Mouse (Mus musculus) ES-Bruce4 (cell line): ENCODE results near the gene Il27. TPM values are rescaled to one million over a fixed set of nuclear protein-coding genes. Genes with fewer than 3 reads are reported as not detected.
A peak's percentile ranks its signal among the peaks of the same experiment; 100 is the strongest.

Experiments used
- H3K27ac ChIP-seq: 2 replicates; pipeline ENCODE4 v1.5.1; 2012; ENCODE audit warnings: low read length, inconsistent platforms; ENCODE audit not compliant: insufficient read depth
- H3K27me3 ChIP-seq: 2 replicates; pipeline ENCODE4 v1.6.1; 2012; ENCODE audit warnings: mild to moderate bottlenecking, low read length, inconsistent platforms; ENCODE audit not compliant: control insufficient read depth, poor library complexity, insufficient read depth, severe bottlenecking
- H3K36me3 ChIP-seq: 2 replicates; pipeline ENCODE4 v1.6.1; 2012; ENCODE audit warnings: inconsistent platforms, mild to moderate bottlenecking, low read length, moderate library complexity; ENCODE audit not compliant: control insufficient read depth, poor library complexity, insufficient read depth, severe bottlenecking
- H3K4me1 ChIP-seq: one replicate; pipeline ENCODE4 v1.8.1; 2011; ENCODE audit warnings: low read length; ENCODE audit not compliant: control insufficient read depth, insufficient read depth
- H3K4me3 ChIP-seq: 2 replicates; pipeline ENCODE4 v1.5.1; 2011; ENCODE audit warnings: low read depth, mild to moderate bottlenecking, low read length
- H3K9ac ChIP-seq: 2 replicates; pipeline ENCODE4 v1.6.1; 2012; ENCODE audit warnings: low read depth, mild to moderate bottlenecking, inconsistent platforms; ENCODE audit not compliant: poor library complexity, severe bottlenecking
- H3K9me3 ChIP-seq: replicated peaks from 2 replicates; pipeline ENCODE4 v1.6.1; 2012; ENCODE audit warnings: mild to moderate bottlenecking, low read length, inconsistent platforms; ENCODE audit not compliant: control insufficient read depth, poor library complexity, insufficient read depth, severe bottlenecking
- CTCF ChIP-seq: IDR thresholded peaks from one replicate; pipeline ENCODE4 v1.8.1; 2011; ENCODE audit warnings: low read depth, low read length
- EP300 ChIP-seq: IDR thresholded peaks from 2 replicates; pipeline ENCODE4 v1.6.1; 2011; ENCODE audit warnings: low read depth, low read length; ENCODE audit not compliant: insufficient read depth
- POLR2A ChIP-seq: IDR thresholded peaks from one replicate; pipeline ENCODE4 v1.8.1; 2011; ENCODE audit warnings: low read length; ENCODE audit not compliant: insufficient read depth
- polyA plus RNA-seq: library from polyadenylated mRNA; stranded (reverse); fragments of >200 nt; gene quantifications from 2 replicates; pipeline ENCODE4 v1.2.4, GENCODE M21; 2011; ENCODE audit warnings: low read depth; ENCODE audit not compliant: missing spikeins, insufficient read depth, insufficient read length

Gene Il27
- polyA plus RNA-seq, 1 experiment: not detected

DNA sequence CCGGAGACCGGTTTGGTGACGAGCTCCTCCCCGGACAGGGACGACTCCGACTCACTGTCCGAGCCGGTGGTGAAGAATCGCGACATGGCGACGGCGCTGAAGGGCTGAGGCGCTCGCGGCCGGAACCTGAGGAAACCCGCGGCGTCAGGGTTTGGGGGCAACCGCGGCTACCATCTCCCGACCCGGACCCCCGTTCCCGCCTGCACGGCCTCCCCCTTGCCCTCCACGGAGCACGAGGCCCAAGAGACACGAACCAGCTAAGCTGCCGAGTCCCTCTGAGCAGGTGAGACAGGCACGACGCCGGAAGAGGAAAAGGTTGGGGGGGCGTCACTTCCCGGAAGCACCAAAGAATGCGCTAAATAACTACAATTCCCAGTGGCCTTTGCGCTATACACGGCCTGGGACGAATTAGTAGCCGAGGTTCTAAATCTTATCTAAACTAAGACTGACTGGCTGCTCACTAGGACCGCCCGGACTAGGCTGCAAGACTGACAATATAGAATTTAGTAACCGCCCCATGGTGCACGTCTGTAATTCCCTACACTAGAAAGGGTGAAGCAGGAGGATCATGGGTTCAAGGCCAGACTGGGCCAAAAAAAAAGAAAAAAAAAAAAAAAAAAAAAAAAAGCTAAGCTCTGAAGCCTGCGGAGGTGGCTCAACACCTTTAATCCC, 28.5 kb downstream of the Il27 start, which contains the start of gene Eif3c:
Gene Eif3c, minus strand, starts transcription at position 318 of the 672 bp plus-strand sequence.
- H3K27me3 ChIP-seq: no peaks in the 10 kb centered on the region
- peak within 1 kb of the TSS; percentile 96 for H3K4me3 ChIP-seq
- peaks cover 34% of the 10 kb centered on the region for H3K36me3 ChIP-seq
- H3K27ac ChIP-seq: no peak within 1 kb of the TSS
- TF ChIP-seq EP300 (no peak), POLR2A (peak; percentile 80)
- peak within 1 kb of the TSS; percentile 86 for H3K9ac ChIP-seq
- no peaks in the 10 kb centered on the region for H3K4me1 ChIP-seq
- no peaks in the 10 kb centered on the region for H3K9me3 ChIP-seq

GRCm38 (mm10) chr7:126565693-126566092, 29.0 kb downstream of the Il27 start:
- Histone ChIP-seq H3K4me1 (no peaks in the 10 kb centered on the region), H3K27ac (no peak overlapping the region), H3K36me3 (peaks cover 40% of the 10 kb centered on the region), H3K9me3 (no peaks in the 10 kb centered on the region), H3K27me3 (no peaks in the 10 kb centered on the region), H3K9ac (peak overlapping the region; percentile 86), H3K4me3 (peak overlapping the region; percentile 96)
- TF ChIP-seq POLR2A (no peak), EP300 (no peak), CTCF (no peak)

- H3K4me1 ChIP-seq: no peaks in the 10 kb centered on the region
- no peak overlapping the region for H3K4me3 ChIP-seq
- H3K9ac ChIP-seq: no peak overlapping the region
- H3K36me3 ChIP-seq: peaks cover 84% of the 10 kb centered on the region
- no peaks in the 10 kb centered on the region for H3K27me3 ChIP-seq
- no peaks in the 10 kb centered on the region for H3K9me3 ChIP-seq
- H3K27ac ChIP-seq: no peak overlapping the region
- TF ChIP-seq EP300 (no peak), CTCF (no peak), POLR2A (no peak)
These were observed 38.1 kb downstream of the Il27 start for GRCm38 (mm10) chr7:126556635-126557034.

DNA sequence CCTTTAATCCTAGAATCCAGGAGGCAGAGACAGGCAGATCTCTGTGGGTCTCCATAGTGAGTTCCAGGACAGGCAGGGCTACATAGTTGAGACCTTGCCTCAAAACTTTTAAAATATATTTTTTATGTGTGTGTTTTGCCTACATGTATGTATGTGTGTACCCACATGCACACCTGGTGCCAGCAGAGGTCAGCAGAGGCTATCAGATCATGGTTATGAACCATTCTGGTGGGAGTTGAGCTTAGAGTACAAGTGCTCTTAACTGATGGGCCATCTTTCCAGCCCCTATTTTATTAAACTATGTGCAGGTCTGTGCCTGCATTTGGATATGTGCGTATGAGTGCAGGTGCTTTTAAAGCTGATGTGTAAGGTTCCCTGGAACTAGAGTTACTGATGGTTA, 39.9 kb downstream of the Il27 start:
- Histone ChIP-seq H3K9me3 (no peaks in the 10 kb centered on the region), H3K4me1 (no peaks in the 10 kb centered on the region), H3K27me3 (no peaks in the 10 kb centered on the region), H3K36me3 (peaks cover 86% of the 10 kb centered on the region), H3K9ac (no peak overlapping the region), H3K4me3 (no peak overlapping the region), H3K27ac (no peak overlapping the region)
- no peak for TF ChIP-seq CTCF
- TF ChIP-seq EP300: no peak
- TF ChIP-seq POLR2A: no peak

- TF ChIP-seq EP300 (no peak), CTCF (no peak), POLR2A (no peak)
These were observed 49.1 kb downstream of the Il27 start for GRCm38 (mm10) chr7:126545631-126546030.

DNA sequence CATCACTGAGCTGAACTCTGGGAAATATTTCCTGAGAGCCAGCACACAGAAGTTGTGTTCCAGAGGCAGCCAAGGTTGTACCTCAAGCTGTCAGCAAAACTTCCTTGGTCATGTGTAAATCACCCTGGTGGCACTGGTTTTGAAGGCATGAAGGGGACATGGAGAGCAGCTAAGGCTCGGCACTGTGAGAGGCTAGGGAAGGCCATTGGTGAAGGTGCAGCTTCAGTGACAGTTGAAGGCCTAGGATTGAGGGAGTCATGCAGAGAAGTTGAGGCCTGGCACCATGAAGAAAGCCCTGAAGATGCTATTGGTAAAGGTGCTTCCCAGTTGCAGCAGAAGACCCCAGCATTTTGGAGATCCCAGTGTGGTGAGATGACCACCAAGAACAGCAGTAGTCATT, 53.1 kb downstream of the Il27 start:
- Histone ChIP-seq H3K27ac (no peak overlapping the region), H3K9me3 (no peaks in the 10 kb centered on the region), H3K4me3 (no peak overlapping the region), H3K4me1 (no peaks in the 10 kb centered on the region), H3K36me3 (peaks cover 13% of the 10 kb centered on the region), H3K9ac (no peak overlapping the region), H3K27me3 (no peaks in the 10 kb centered on the region)
- TF ChIP-seq CTCF (no peak), POLR2A (no peak), EP300 (no peak)

More at GRCm38 (mm10) chr7:126545631-126546030, 49.1 kb downstream of the Il27 start:
- H3K27me3 ChIP-seq: no peaks in the 10 kb centered on the region
- no peak overlapping the region for H3K9ac ChIP-seq
- H3K27ac ChIP-seq: no peak overlapping the region
- peaks cover 49% of the 10 kb centered on the region for H3K36me3 ChIP-seq
- no peak overlapping the region for H3K4me3 ChIP-seq
- no peaks in the 10 kb centered on the region for H3K4me1 ChIP-seq
- H3K9me3 ChIP-seq: no peaks in the 10 kb centered on the region

Other genes with a start within 250 kb of the Il27 start
- gene Lat, start 225.4 kb downstream of the Il27 start, polyA plus RNA-seq: 3.0 and 4.2 TPM in 2 replicates
- 52.3 and 62.0 TPM in 2 replicates for gene Spns1, start 217.5 kb downstream of the Il27 start, polyA plus RNA-seq
- 76.8 and 78.6 TPM in 2 replicates for gene Nfatc2ip, start 198.2 kb downstream of the Il27 start, polyA plus RNA-seq
- gene Cd19, start 180.1 kb downstream of the Il27 start, polyA plus RNA-seq: not detected in 2 replicates
- 18.5 and 19.7 TPM in 2 replicates for gene Rabep2, start 166.2 kb downstream of the Il27 start, polyA plus RNA-seq
- gene Atp2a1, start 131.8 kb downstream of the Il27 start, polyA plus RNA-seq: 0.40 and 0.53 TPM in 2 replicates
- 41.8 and 43.8 TPM in 2 replicates for gene Sh2b1, start 119.5 kb downstream of the Il27 start, polyA plus RNA-seq
- gene Tufm, start 107.6 kb downstream of the Il27 start, polyA plus RNA-seq: 100 and 102 TPM in 2 replicates
- 160 and 172 TPM in 2 replicates for gene Atxn2l, start 91.5 kb downstream of the Il27 start, polyA plus RNA-seq
- gene Eif3c, start 28.5 kb downstream of the Il27 start, polyA plus RNA-seq: 348 and 363 TPM in 2 replicates
- gene Apobr, start 10.0 kb downstream of the Il27 start, polyA plus RNA-seq: 2.0 and 2.4 TPM in 2 replicates
- gene Cln3, start 9.1 kb downstream of the Il27 start, polyA plus RNA-seq: 44.9 and 52.5 TPM in 2 replicates
- gene Nupr1, start 35.9 kb upstream of the Il27 start, polyA plus RNA-seq: 13.6 and 14.1 TPM in 2 replicates
- 42.7 and 54.0 TPM in 2 replicates for gene Sgf29, start 54.4 kb upstream of the Il27 start, polyA plus RNA-seq
- gene Sult1a1, start 81.5 kb upstream of the Il27 start, polyA plus RNA-seq: not detected in 2 replicates
- gene Bola2, start 100.5 kb upstream of the Il27 start, polyA plus RNA-seq: 76.0 and 103 TPM in 2 replicates
- gene Slx1b, start 100.8 kb upstream of the Il27 start, polyA plus RNA-seq: 16.6 and 17.4 TPM in 2 replicates
- 4.9 and 5.9 TPM in 2 replicates for gene Coro1a, start 112.8 kb upstream of the Il27 start, polyA plus RNA-seq
- 102 and 121 TPM in 2 replicates for gene Mapk3, start 164.7 kb upstream of the Il27 start, polyA plus RNA-seq
- gene Gdpd3, start 171.4 kb upstream of the Il27 start, polyA plus RNA-seq: 1.8 and 3.6 TPM in 2 replicates
- 56.8 and 62.1 TPM in 2 replicates for gene Ypel3, start 182.0 kb upstream of the Il27 start, polyA plus RNA-seq
- 1.7 TPM in 2 replicates for gene Tbx6, start 186.5 kb upstream of the Il27 start, polyA plus RNA-seq
- gene Ppp4c, start 197.6 kb upstream of the Il27 start, polyA plus RNA-seq: 111 and 127 TPM in 2 replicates
- 2.7 and 4.2 TPM in 2 replicates for gene Fam57b, start 202.7 kb upstream of the Il27 start, polyA plus RNA-seq
- not detected in 2 replicates for gene 4930451I11Rik, start 236.7 kb upstream of the Il27 start, polyA plus RNA-seq